Mouse (Mus musculus): ENCODE results near the gene Crlf1.

- TF ChIP-seq CTCF (IDR thresholded peaks at IDR 0.05; ENCODE audit: insufficient read depth, low read depth, low read length), result no peak
- TF ChIP-seq POLR2A (IDR thresholded peaks at IDR 0.05; ENCODE audit: insufficient read depth, low read depth, low read length), result no peak
Observed at GRCm38 (mm10) chr8:70517940-70518643, 25.1 kb downstream of the Crlf1 start.
